Mouse (Mus musculus) intestine, embryonic 14.5 days (tissue): Measurements from ENCODE around the gene Txnrd3. TPM values are rescaled to one million over a fixed set of nuclear protein-coding genes. Genes with fewer than 3 reads are reported as not detected.

ENCODE experiments used
- polyA plus RNA-seq: library from polyadenylated mRNA; unstranded; fragments of >200 nt; fragmentation: Nextera tagmentation; extraction: Ambion mirVana; gene quantifications from 2 replicates; pipeline ENCODE4 v1.2.1, GENCODE M21; 2014

Txnrd3 gene
- polyA plus RNA-seq, 1 experiment from 2014 or later, result 12.0 TPM

Other genes starting within 250 kb of the Txnrd3 start
- gene Chchd6, start 48.3 kb upstream of the Txnrd3 start, polyA plus RNA-seq, result 57.2 and 59.9 TPM in 2 replicates
- gene Vmn1r40, start 63.6 kb downstream of the Txnrd3 start, polyA plus RNA-seq, result not detected in 2 replicates
- gene Vmn1r41, start 96.8 kb downstream of the Txnrd3 start, polyA plus RNA-seq, result not detected in 2 replicates
- not detected in 2 replicates for gene Vmn1r42, start 232.4 kb downstream of the Txnrd3 start, polyA plus RNA-seq
- gene Vmn1r43, start 232.4 kb downstream of the Txnrd3 start, polyA plus RNA-seq, result not detected in 2 replicates
- gene Vmn1r44, start 239.7 kb downstream of the Txnrd3 start, polyA plus RNA-seq, result not detected in 2 replicates